Mouse (Mus musculus) hindbrain, embryonic 14.5 days (tissue): Measurements from ENCODE around the gene Peli1. TPM values are rescaled to one million over a fixed set of nuclear protein-coding genes. Genes with fewer than 3 reads are reported as not detected.
"Not testable (repeated sequence)": the region's sequence is repeated elsewhere in the genome, so short reads cannot be mapped to it uniquely, and the experiment has no call there.

Source experiments
- ATAC-seq: fragments of 200-750 bp; cut with Nextera tagmentation; 2 replicates; pipeline ENCODE4 v1.8.0; 2017; ENCODE audit warnings: moderate number of reproducible peaks, mild to moderate bottlenecking, moderate TSS enrichment, moderate library complexity; ENCODE audit not compliant: low FRiP score
- DNase-seq: peaks from one replicate; pipeline ENCODE4 v3.0.0-alpha.2; 2015; ENCODE audit warnings: low spot score
- H3K27ac ChIP-seq: fragments of 300-500 bp; sonication (generic); 2 replicates; pipeline ENCODE4 v1.5.1; 2014; ENCODE audit warnings: mild to moderate bottlenecking, moderate library complexity
- H3K27me3 ChIP-seq: fragments of 300-500 bp; sonication (generic); 2 replicates; pipeline ENCODE4 v1.6.1; 2014; ENCODE audit warnings: mild to moderate bottlenecking, low read length, mixed read lengths; ENCODE audit not compliant: control insufficient read depth, insufficient read depth
- H3K36me3 ChIP-seq: fragments of 300-500 bp; sonication (generic); replicated peaks from 2 replicates; pipeline ENCODE4 v1.6.1; 2014; ENCODE audit not compliant: control insufficient read depth, insufficient read depth
- H3K4me1 ChIP-seq: fragments of 300-500 bp; sonication (generic); replicated peaks from 2 replicates; pipeline ENCODE4 v1.6.1; 2014; ENCODE audit warnings: antibody characterized with exemption, low read length, mixed read lengths; ENCODE audit not compliant: control insufficient read depth, insufficient read depth
- H3K4me2 ChIP-seq: fragments of 300-500 bp; sonication (generic); replicated peaks from 2 replicates; pipeline ENCODE4 v1.6.1; 2014; ENCODE audit warnings: mild to moderate bottlenecking, moderate library complexity
- H3K4me3 ChIP-seq: fragments of 300-500 bp; sonication (generic); replicated peaks from 2 replicates; pipeline ENCODE4 v1.5.1; 2014; ENCODE audit warnings: mild to moderate bottlenecking, low read length
- H3K9ac ChIP-seq: fragments of 300-500 bp; sonication (generic); 2 replicates; pipeline ENCODE4 v1.6.1; 2014
- H3K9me3 ChIP-seq: fragments of 300-500 bp; sonication (generic); 2 replicates; pipeline ENCODE4 v1.6.1; 2016; ENCODE audit warnings: low read length; ENCODE audit not compliant: control insufficient read depth
- WGBS: fragments of 180-500 bp; shearing (Covaris S2); extraction: QIAGEN DNeasy Blood & Tissue Kit; methylation state at CpG from one replicate; pipeline ENCODE4 v1.1.7; 2014; 5-methylcytosine and 5-hydroxymethylcytosine counted together
- polyA plus RNA-seq: library from polyadenylated mRNA; unstranded; fragments of >200 nt; fragmentation: Nextera tagmentation; extraction: Ambion mirVana; gene quantifications from 2 replicates; pipeline ENCODE4 v1.2.1, GENCODE M21; 2014

Peli1 gene
- polyA plus RNA-seq, 1 experiment from 2014 or later = 82.6 TPM

DNA sequence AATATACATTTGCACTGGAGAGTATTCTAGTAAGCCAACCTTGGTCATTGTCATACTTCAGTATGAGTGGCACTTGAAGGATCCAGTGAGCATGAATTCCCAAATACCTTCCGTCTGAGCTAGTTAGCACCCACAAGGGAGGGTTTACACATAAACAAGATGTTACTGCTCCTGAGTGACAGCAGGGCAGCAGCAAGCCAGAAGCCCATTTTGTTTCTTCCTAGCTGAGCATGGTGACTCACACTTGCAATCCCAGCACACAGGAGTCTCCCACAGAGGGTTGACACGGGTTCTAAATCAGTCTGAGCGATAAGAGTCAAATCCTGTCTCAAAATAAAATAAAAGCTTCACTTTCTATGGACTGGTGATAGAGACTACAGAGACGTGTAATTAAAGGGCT lies 66.5 kb downstream of the Peli1 start:
- Histone ChIP-seq H3K9me3 (no peaks in the 10 kb centered on the region), H3K4me2 (no peak overlapping the region), H3K4me1 (no peaks in the 10 kb centered on the region), H3K4me3 (no peak overlapping the region), H3K9ac (no peak overlapping the region), H3K27me3 (no peaks in the 10 kb centered on the region), H3K27ac (no peak overlapping the region), H3K36me3 (peaks cover 21% of the 10 kb centered on the region)
- ATAC-seq (no peak), DNase-seq (no peak)
- WGBS = 79% methylated on average over 4 of the region's 4 CpGs

DNA sequence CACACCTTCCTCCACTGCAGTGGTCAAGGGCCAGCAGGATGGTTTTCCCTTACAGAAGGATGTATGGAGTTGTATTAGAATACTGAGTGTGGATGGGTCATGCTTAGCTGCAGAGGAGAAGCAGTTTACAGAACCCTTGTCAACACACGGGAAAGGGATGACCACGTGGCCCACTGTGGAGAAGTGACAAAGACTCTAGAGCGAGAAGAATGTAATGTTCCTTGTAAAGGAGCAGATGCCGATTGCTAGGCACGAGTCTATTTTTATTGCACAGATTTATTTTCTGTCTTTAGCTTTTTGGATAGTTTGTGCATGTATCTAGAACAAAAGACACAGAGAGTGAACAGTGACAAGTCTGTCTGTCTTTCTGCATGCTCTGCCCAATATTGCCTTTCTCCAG lies 71.0 kb downstream of the Peli1 start:
- Histone ChIP-seq H3K27ac (no peak overlapping the region), H3K36me3 (no peaks in the 10 kb centered on the region), H3K9ac (no peak overlapping the region), H3K9me3 (no peaks in the 10 kb centered on the region), H3K4me2 (no peak overlapping the region), H3K4me3 (no peak overlapping the region), H3K4me1 (no peaks in the 10 kb centered on the region; the same call in 1 of the 2 replicates), H3K27me3 (no peaks in the 10 kb centered on the region)
- WGBS = 91% methylated on average over 5 of the region's 5 CpGs
- no peak for ATAC-seq
- no peak for DNase-seq

DNA sequence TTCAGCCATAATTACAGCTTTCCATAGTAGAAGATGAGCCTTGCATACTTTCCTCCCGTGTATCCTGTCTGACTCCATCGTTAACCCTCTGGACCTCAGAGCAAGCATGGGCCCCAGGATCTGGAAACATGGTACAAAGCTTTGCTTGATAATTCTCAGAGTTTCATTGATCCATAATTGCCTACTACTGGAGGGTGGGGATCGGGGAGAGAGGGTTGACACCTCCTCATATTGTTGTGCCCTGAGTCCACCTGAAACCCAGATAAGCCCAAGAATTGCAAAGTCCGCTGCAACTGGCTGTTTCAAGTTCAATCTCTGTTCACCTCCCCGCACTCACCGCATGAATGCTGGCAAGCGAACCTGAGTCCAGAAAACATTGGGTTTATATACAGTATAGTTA lies 72.1 kb downstream of the Peli1 start:
- no peaks in the 10 kb centered on the region for H3K9me3 ChIP-seq

DNA sequence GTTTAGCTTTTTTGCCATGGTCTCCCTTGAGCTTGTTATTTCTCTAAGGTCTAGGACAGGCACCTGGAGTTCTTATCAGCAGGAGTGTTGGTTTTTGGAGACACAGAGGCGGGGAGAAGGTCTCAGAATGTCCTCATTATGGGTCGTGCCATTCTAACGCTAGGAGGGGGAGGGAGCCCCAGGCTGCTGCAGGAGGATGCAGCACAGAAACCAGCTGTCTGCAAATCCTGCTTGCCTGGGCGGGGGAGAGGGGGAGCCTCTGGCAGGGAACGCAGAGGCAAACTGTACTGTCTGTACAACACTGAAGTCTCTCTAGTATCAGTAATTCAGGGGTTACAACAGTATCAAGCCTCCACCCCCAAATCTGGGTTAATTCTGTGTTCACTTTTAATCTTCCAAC lies 72.6 kb downstream of the Peli1 start:
- no peak for DNase-seq
- H3K4me1 ChIP-seq = no peaks in the 10 kb centered on the region; the same call in 1 of the 2 replicates
- WGBS = 5% methylated on average over 5 of the region's 5 CpGs
- H3K4me2 ChIP-seq = no peak overlapping the region
- no peak for ATAC-seq
- no peak overlapping the region for H3K27ac ChIP-seq
- no peaks in the 10 kb centered on the region for H3K36me3 ChIP-seq
- no peaks in the 10 kb centered on the region for H3K9me3 ChIP-seq
- no peaks in the 10 kb centered on the region for H3K27me3 ChIP-seq
- no peak overlapping the region for H3K4me3 ChIP-seq
- no peak overlapping the region for H3K9ac ChIP-seq

More for the DNA sequence above, 72.1 kb downstream of the Peli1 start:
- DNase-seq = no peak
- Histone ChIP-seq H3K27me3 (no peaks in the 10 kb centered on the region), H3K27ac (no peak overlapping the region), H3K9ac (no peak overlapping the region), H3K36me3 (no peaks in the 10 kb centered on the region), H3K4me3 (no peak overlapping the region), H3K4me2 (no peak overlapping the region), H3K4me1 (no peaks in the 10 kb centered on the region; the same call in 1 of the 2 replicates)
- ATAC-seq = no peak
- WGBS = 76% methylated on average over 7 of the region's 7 CpGs

DNA sequence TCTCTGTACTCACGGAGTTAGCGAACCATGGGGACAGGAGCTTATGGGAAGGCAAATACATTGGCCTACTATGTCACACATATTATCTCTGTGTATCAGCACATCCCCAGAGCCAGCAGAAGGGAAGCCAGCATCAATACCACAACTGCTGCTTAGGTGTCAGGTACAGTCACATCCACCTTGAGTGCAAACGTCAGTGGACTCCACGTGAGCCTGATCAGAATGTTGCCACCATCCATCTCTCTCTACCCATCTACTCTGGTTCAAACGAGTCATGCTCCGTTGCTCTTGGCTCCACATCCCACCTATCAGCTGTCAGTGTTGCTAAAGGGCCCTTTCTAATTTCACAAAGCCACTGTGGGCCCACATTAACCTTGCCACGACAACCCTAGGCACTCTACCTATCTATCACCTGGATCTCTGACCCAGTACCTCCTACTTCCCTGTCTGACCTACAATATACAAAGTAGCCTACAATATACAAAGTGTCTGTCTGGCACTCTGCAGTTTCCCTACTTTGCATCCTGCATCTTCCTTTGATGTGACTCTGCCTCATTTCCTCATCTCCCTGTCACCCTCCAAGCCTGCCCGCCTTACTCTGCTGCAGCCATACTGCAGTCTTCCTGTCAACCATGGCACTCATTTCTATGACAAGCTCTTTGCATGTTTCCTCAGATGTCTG lies 73.4 kb downstream of the Peli1 start:
- H3K9ac ChIP-seq = no peak overlapping the region
- H3K4me2 ChIP-seq = no peak overlapping the region
- no peak overlapping the region for H3K27ac ChIP-seq
- WGBS = 55% methylated on average over 8 of the region's 8 CpGs
- no peak overlapping the region for H3K4me3 ChIP-seq
- no peak for DNase-seq
- H3K4me1 ChIP-seq = no peaks in the 10 kb centered on the region; the same call in 1 of the 2 replicates
- no peaks in the 10 kb centered on the region for H3K27me3 ChIP-seq
- H3K36me3 ChIP-seq = no peaks in the 10 kb centered on the region
- H3K9me3 ChIP-seq = no peaks in the 10 kb centered on the region
- no peak for ATAC-seq

DNA sequence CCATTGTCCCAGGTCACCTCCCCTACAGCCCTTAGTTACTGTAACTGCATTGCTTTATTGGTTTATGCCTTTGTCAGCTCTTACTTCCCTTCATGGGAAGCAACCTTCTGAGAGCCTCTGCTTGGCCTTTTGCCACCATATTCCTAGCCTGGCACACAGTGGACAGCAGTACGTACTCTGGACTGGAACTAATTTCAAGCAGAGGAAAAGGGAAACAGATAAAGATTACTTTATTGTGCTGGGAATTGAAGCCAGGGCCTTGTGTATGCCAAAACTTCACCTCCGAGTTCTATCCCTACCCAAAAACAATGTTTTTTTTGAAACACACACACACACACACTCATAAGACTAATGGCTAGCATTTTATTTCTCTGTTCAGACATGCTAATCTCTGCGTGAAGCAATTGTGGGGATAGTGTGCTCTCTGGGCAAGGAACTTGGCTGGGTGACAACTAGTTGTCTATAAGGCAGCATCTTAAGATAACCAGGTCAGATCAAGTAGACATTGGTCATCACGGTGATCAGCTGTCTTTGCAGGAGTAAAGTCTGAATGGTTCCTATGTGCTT lies 74.0 kb downstream of the Peli1 start:
- Histone ChIP-seq H3K27ac (no peak overlapping the region), H3K27me3 (no peaks in the 10 kb centered on the region), H3K36me3 (no peaks in the 10 kb centered on the region), H3K4me3 (no peak overlapping the region), H3K9me3 (0 out of 2 replicates have a peak, but pooled peaks cover 3% of the 10 kb centered on the region), H3K9ac (no peak overlapping the region), H3K4me2 (no peak overlapping the region), H3K4me1 (no peaks in the 10 kb centered on the region; the same call in 1 of the 2 replicates)
- 71% methylated on average over 4 of the region's 4 CpGs for whole genome bisulfite sequencing
- DNase-seq (no peak), ATAC-seq (no peak)

DNA sequence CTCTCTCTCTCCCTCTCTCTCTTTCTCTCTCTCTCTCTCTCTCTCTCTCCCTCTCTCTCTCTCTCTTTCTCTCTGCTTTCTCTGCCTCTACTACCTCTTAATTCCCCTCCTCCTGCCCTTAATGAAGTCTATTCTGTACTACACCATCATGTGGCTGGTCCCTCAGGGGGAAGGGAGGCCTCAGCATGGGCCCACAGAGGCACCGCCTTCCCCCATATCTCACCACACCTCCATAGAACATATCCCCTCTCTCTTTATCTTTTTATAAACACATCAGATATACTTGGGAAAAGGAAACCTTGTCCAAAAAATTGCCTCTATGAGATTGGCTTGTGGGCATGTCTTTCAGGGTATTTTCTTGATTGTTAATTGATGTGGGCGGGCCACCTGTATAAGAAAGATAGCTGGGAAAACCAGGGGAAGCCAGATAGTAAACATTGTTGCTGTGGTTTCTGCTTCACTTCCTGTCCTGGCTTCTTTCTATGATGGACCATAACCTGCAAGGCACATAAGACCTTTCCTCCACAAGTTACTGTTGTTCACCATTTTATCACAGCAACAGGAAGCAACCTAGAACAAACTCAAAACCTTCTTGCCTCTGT lies 75.5 kb downstream of the Peli1 start:
- Histone ChIP-seq H3K4me3 (no peak overlapping the region), H3K4me1 (no peaks in the 10 kb centered on the region; the same call in 1 of the 2 replicates), H3K36me3 (no peaks in the 10 kb centered on the region), H3K4me2 (no peak overlapping the region), H3K9me3 (0 out of 2 replicates have a peak, but pooled peaks cover 3% of the 10 kb centered on the region), H3K27me3 (no peaks in the 10 kb centered on the region), H3K9ac (no peak overlapping the region), H3K27ac (no peak overlapping the region)
- DNase-seq (no peak), ATAC-seq (no peak)
- 95% methylated on average over 2 of the region's 2 CpGs for WGBS

DNA sequence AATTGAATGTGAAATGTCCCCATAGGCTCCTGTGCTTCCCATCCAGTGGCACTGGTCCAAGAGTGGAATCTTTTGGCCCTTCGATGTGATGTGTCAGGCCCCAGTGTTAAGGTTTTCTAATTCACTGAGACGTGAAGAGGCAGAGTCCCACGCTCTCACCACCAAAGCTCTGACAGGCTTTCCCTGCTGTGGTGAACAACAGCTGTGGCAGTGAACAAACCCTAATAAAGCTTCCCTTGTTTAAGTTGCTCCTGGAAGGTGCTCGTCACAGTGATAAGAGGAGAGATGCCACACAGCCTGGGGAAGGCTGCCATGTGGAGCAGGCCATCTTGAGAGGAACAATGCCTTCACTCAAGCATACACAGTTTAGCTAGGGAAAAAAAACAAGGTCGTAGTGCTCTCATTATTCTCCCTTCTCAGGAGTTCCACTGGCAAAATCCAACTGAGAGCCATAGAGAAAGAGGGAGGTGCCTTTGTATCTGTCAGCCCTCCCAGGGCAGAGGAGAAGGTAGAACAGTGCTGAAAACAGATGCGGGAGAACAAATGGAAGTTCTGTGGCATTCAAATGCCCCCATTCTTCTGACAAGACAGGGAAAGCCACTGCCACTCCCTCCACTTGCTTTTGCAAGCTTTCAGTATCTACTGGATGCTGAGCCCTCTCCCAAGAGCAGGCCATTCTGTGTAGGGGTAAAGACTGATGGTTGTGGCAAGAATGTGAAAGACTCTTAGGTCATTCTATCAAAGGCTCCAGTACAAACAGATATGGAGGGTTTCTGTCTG lies 77.9 kb downstream of the Peli1 start:
- no peak overlapping the region for H3K4me3 ChIP-seq
- no peak overlapping the region for H3K4me2 ChIP-seq
- 22% methylated on average over 6 of the region's 6 CpGs for WGBS
- DNase-seq (no peak), ATAC-seq (no peak)
- H3K27me3 ChIP-seq = no peaks in the 10 kb centered on the region
- no peaks in the 10 kb centered on the region; the same call in 1 of the 2 replicates for H3K4me1 ChIP-seq
- 0 out of 2 replicates have a peak, but pooled peaks cover 3% of the 10 kb centered on the region for H3K9me3 ChIP-seq
- no peak overlapping the region for H3K27ac ChIP-seq
- no peak overlapping the region for H3K9ac ChIP-seq
- no peaks in the 10 kb centered on the region for H3K36me3 ChIP-seq

DNA sequence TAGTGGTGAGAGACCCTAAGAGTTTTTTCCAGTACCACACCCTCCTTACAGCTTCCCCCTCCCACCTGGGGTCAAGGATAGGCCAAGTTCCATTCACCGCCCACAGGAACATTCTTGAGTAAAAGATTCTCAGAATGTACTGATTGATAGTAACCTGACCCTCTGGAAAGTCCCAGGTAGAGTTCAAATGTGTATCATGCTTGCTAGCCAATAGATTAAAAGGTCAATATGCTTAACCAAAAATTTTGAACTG lies 78.4 kb downstream of the Peli1 start:
- H3K27ac ChIP-seq, H3K27me3 ChIP-seq, H3K4me2 ChIP-seq, H3K4me1 ChIP-seq, H3K9me3 ChIP-seq, ATAC-seq, H3K36me3 ChIP-seq, H3K9ac ChIP-seq, DNase-seq, H3K4me3 ChIP-seq: not testable (repeated sequence)
- WGBS = 91% methylated on average over 1 of the region's 1 CpGs
